Mouse (Mus musculus): ENCODE data around the gene Umod.

Gene Umod

DNA sequence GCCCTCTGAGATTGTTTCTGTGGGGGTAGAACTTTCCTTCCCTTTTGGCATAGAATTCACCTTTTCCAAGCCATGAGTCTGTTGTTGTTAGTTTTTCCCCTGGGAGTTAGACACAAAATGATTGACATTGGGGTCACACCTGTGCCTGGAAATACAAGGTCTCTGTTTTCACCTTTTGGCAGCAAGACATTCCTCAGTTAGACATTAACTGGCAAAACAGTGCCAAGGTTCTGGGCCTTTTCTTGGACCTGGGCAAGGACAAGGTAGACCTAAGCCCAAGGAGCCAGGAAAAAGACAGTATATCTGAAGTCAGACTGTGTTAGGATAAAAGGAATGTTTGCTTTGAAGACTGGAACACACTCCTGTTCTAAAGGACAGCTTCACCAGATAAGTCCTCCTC is at the start of gene Umod:
Gene Umod, minus strand, starts transcription at position 27 of the 400 bp plus-strand sequence.
- DNase-seq (ENCODE audit: low spot score): no peak

DNA sequence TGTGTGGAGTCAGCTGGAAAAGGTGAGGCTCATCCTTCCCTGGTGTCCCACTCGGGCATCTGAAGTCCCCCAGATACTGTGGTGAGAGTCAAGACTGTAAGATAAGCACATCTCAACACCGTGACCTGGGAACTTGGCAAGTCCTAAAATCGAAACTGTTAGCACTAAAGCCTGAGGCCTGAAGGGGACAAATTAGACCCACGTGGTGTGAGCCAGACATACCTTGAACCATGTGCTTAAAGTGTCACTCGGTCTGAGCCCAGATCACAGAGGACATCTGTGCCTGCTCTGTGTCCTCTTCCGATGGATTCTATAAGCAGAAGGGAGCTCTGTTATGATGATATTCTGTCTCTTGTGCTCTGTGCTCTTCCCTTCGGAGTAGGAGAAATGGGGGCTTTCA is 49.5 kb upstream of the Umod start:
- DNase-seq (ENCODE audit: low spot score): no peak

DNA sequence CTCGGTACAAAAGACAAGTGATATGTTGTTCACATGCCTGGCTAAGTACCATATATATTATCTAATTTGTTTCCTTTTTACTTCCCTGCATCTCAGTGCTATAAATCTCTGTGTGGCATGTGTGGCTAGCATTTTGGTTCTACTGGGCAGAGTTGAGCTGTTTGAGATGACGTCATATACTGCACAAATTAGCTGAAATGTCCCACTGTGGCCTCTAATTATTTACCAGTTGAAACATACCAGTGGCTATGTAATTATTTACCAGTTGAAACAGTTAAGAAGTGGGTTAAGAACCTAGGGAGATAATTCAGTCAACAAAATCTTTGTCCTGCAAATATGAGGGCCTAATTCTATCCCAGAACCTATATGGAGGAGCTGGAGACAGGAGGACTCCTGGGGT is 48.5 kb upstream of the Umod start:
- no peak for DNase-seq (ENCODE audit: low spot score)

DNA sequence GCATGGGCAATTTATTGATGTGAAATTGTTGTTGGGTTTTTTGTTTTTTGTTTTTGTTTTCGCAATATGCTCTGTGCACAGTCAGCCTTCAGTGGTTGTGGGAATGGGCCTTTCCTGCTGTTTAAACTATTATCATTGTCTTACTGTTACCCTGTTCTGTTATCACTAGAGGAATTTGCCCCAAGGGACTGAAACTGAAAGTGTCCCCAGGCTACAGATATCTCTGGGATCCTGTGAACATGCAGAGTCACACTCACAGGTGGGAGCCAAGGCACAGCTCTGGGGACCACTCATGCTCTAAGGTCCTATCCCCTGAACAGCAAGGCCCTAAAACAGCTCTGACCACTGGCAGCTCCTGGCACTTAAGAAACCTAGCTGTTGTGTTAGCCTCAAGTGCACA is 48.1 kb upstream of the Umod start:
- DNase-seq (ENCODE audit: low spot score): no peak

DNA sequence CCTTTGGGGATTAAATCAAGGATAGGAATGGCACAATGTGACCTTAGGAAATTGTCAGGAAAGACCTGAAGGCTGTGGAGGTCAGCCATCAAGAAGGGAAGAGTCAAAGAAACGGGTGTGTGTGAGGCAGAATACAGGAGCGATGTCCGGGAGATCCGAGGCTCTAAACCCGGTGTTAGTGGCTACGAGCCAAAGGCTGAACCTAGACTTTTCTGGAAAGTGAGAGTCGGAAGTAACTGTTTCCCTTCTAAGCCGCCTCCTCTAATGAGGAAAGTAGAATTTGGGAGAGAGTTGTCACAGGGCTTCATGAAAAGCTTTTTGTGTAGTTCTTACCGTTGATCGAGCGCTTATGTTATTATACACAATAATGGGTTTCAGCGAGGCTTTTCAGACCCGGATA is 47.4 kb upstream of the Umod start:
- no peak for DNase-seq (ENCODE audit: low spot score)

DNA sequence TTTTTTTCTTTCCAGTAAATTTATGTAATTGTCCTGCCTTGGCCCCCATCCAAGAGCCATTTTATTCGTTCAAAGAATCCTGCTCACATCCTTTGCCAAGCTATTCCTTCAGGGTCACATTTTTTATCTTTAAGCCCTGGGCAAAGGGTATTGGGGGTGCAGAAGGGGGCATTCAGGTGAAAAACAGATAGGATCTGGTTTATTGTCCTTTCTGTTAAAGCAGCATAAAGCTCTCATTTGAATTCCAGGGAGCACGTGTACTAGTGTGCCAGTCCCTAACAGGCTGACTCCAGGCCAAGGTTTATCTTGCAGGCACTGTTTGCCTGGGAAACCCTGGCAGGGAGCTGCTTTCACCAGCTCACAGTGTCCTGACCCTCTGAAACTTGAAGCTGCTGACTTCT is 46.8 kb upstream of the Umod start:
- no peak for DNase-seq (ENCODE audit: low spot score)

DNA sequence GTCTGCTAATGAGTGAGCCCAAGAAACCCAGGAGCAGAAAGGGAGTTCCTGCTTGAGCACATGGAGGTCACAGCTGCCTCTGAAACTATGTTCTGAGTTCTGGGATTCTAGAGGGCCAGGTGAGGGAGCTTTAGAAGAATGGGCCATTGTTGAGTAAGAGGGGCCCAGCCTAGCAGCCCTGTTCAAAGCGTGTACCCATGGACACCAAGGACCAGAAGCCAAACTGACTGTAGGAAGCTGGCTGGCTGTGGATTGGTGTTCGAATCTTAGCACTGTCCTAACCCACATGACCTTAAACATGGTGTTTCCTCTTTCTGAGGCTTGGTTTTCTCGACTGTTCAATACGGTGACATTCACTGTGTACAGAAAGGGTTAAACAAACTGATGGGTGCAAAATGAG is 44.3 kb upstream of the Umod start, which contains the start of gene Pdilt:
Gene Pdilt, minus strand, starts transcription at position 101 of the 400 bp plus-strand sequence.
- no peak for DNase-seq (ENCODE audit: low spot score)

DNA sequence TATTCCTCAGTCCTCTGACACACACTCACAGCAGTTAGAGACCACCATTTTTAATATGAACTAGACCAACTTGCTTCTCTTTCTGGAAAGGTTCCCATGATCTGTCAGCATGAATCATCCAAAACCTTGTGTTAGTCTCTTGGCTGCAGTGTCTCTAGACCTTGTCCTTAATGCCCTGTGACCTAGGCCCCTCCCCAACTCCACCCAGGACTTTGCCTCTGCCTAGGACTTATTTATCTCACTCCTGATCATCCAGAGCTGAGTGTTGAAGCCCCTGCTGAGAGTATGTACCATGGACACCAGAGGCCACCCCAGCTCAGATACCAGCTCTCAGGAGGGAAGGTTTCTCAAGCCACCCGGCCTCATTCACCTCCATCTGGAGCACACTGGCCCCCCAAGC is 43.3 kb upstream of the Umod start:
- peak; percentile 30 for DNase-seq (ENCODE audit: low spot score)

DNA sequence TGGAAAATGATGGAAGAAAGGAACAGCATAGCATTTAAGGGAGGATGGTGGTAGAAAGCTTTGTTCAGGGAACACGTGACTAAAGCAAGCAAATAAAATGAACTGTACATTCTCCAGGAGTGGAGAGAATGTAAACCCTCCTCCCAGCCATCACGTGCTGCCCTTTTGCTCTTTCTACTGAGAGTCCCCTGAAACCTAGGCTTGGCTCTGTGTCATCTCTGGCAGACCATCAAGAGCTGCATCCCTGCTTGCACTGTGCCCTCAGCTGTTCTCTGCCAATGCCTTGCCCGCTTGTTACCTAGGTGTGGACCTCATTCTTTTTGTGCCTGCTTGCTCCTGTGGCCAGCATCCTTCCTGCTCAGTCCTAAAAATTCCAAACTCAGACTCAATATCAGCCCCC is 42.7 kb upstream of the Umod start:
- no peak for DNase-seq (ENCODE audit: low spot score)

DNA sequence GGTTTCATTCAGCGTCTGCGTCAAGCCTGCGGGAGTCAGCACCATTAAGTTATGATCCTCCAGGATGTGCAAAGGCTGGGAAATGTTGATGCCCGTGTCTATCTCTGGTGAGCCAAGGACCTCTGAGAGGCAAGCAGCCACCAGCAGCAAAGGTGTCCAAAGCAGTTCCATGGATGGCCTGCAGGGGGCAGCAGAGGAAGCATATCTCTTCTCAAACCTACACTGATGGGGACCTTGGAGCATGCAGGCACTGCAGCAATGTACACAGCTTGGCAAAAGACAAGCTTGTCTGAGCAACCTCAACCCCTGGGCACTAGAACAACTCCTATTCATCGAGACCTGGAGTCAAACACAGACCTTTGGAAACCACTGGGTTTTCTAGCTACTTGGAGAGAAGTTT is 40.6 kb upstream of the Umod start:
- DNase-seq (ENCODE audit: low spot score): peak; percentile 44

DNA sequence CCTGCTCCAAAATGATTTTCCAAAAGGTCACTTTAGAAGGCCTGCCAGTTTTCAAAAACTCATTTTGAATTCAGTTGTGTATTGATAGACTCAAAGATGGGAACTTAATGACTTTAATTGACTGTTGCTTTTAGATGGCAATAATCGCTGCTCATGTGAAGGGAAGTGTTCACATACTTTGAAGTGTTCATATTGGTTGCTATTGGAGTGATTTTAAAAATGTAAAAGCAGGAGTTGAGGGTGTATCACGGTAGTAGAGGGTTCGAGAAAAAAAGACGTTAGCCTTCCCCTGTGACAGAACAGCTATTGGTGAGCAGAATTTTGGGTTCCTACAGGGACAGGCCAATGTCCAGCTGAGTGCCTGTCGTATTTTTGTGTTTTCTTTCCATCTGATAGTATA is 40.1 kb upstream of the Umod start, which contains the start of gene Acsm5:
Gene Acsm5, plus strand, starts transcription at position 301 of the 400 bp plus-strand sequence.
- DNase-seq (ENCODE audit: low spot score): no peak

DNA sequence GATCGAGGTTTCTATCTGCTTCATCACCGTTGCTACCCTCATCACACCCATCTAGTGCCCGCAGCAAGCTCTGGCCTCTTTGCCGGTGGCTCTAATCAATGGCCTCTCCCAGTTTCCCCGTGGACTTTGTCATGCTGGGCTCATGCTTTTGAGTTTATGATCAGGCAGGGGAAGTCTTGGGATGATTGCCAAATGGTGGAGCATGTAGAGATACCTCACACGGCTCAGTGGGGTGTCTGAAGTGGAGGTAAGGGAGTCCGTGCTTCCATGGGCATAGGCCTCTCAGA is 37.1 kb upstream of the Umod start:
- DNase-seq (ENCODE audit: low spot score): no peak

DNA sequence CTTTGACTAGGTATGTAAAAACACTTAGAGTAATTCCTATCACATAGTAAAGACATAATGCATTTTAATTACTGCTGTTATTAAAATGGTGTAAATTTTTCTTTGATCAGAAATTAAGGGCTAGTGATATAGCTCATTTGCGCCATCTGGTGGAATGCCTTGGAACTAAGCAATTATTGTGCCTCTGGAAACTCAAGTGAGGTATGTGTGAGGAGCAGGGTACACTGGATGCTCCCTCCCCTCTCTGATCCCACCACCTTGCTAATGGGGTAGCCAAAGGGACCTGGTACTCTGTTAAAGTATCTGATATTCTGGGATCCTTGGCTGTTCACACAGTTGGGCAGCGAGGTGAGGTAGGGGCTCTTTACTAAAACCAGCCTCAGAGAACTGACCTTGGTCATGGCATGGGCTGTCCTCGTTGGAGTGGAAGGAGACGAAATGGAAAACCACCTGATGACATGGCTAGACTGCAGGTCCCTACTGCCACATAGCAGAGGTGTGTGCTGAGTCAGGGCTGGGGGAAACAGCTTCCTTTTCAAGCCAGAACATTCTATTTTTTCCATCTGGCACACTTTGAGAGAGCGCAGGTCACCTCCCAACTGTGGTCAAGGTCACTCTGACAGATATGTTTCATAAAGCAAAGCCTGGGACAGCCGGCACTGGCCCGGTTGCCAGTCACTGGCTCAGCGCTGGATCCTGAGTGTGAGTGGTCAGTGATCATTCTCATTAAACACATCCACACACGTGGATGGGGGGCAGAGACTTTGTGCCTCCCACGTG is 36.6 kb upstream of the Umod start:
- no peak for DNase-seq (ENCODE audit: low spot score)

DNA sequence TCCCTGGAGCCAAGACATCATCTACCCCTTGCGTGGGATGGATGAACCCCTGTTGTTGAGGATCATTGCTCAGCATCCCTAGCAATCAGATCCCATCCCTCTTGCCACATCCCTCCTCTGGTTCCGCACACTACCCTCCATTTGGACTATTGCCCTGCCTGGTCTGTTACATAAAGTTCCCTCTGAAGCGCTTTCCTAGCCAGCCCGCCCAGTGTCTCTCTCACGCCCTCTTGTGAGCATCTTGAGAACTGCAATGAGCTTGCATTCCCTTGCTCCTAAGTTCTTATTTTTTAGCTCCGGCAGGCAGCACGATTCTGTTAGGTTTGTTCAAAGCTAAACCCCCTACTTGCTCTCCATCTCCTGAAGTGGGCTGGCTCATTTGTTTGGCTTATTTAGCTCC is 34.0 kb upstream of the Umod start:
- DNase-seq (ENCODE audit: low spot score): no peak

DNA sequence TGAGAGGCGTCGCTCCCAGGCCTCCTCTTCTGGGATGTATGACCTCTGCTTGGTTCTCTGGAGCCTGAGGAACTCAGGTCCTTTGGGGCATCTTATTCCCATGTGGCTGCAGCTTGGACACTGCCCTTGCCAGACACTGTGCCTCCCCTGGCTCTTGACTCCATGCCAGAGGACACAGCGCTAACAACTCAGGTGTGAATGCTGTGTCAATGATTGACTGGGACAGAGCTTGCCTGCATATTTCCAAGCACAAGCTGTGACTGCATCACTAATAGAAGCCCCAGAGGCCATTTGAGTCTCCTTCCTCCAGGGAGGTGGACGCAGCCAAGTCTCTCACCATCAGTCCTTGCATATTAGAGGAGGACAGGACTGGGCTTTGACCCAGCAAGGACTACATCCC is 32.1 kb upstream of the Umod start:
- no peak for DNase-seq (ENCODE audit: low spot score)

DNA sequence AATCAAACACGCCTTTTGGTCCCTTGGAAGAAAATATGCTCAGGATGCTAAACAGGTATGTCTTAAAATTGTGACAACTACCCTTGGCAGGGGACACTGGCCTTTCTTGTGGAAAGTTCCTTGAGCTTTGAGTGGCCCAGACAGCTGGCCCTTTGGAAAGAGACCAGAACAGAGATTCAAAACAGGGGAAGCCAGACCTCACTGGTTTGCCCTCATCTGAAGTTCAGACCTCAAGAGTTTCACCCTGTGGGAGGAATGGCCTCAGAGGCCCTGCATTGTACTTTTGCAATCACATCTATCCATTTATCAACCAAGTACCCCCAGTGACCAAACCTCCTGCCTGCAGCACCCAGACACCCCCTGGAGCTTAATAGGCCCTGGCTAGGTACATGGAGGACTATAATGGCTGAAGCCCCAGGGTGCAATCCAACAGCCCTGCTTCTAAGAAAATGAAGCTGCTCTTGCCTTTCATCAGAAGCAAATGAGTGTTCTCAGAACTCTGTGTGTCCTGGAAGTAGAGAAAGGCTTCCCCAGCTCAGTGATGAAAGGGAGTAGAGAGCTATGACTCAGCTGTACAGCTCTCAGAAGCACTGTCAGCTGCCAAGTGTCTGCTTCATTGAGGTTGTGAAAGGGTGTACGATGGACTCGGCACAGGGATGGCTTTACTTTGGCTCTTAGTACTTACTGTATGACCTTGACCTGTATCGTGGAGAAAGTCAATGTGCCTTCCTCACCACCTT is 11.1 kb upstream of the Umod start:
- DNase-seq (ENCODE audit: low spot score): no peak

DNA sequence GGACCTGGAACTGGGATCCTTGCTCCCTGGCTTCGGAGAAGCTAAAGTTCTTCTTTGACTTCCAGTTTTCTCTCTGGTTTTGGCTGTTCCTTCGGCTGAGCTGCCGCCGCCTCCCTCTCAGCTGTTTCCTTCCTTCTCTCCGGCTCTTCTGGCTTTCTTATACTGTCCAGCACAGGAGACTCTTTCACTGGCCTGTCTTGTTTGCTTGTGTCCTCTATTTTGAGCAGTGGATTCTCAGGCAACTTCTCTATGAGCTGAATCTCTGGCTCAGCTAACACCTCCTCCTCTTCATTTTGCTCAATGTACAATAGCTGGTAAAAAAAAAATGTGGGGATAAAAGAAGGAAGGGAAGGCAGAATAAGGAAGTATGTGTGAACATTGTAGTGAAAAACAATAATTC is 7.6 kb upstream of the Umod start:
- DNase-seq (ENCODE audit: low spot score): no peak

DNA sequence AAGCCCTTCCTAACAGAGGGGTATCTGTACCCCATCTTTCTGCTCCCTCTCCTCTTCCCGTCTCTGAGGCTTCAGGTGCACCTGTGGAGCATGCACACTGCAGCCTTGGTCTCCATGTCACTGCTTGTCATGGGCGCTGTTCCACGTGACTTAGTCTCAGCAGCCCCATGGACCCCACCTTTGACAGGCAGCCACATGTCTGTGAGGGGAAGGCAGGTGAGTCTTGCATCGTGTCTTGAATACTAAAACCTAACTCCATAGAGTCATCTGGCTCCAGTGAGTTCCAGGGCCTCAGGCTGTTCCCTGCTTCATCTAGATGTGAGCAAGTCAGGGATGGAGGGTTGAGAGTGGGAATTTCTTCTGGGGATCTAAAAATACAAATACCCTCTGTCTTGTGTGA is 5.1 kb upstream of the Umod start:
- no peak for DNase-seq (ENCODE audit: low spot score)

DNA sequence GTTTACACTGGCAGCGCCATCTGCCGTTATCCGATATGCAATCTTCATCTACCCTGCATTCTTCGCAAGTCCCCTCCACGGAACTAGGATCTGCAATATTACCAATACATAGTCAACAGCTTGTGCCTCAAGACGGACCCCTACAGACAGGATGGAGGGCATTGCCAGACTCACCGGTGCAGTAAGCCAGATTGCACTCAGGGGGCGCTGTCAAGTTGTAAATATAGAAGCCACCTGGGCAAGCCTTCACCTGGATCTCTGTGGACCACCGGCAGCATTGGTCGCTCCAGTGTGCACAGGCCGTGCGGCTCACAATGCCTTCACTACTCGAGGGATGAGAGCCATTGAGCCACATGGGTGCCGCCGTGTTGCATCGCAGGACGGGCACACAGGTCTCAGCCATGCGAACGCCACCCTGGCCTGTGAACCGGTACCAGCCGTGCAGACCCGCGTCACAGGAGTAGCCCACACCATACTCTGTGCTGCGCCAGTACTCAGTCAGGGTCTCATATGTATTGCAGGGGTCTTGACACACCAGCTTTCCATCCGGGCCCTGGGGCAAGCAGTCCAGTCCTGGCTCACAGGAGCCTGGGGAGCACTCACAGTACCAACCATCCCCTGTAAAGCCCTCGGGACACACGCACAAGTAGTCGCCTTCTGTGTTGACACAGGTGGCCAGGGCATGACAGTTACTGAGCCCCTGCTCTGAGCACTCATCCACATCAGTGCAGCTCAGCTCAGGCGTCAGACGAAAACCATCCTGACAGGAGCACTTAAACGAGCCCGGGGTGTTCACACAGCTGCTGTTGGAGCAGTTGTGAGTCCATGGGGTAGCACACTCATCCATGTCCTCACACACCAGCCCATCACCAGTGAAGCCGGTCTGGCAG is 2.3 kb downstream of the Umod start:
- DNase-seq (ENCODE audit: low spot score): no peak

DNA sequence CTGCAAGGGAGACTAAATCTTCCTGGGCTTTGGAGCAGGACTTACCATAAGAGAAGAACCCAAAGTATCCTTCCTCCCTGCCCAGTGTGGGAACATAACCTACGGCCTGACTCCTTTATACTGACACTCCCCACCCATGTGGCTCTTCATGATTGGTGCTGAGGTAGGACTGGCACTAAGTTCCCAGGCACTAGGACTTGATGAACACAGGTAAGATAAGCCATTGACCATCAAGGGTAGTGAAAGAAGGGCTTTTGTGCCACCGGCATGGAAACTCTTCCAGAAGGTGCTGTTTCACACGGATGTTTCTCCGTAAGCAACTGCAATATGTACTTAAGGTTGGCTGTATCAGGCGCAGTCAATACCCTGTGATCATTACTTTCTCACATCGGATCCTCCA is 19.9 kb downstream of the Umod start, which contains the start of gene Gp2:
Gene Gp2, minus strand, starts transcription at position 101 of the 400 bp plus-strand sequence.
- no peak for DNase-seq (ENCODE audit: low spot score)

DNA sequence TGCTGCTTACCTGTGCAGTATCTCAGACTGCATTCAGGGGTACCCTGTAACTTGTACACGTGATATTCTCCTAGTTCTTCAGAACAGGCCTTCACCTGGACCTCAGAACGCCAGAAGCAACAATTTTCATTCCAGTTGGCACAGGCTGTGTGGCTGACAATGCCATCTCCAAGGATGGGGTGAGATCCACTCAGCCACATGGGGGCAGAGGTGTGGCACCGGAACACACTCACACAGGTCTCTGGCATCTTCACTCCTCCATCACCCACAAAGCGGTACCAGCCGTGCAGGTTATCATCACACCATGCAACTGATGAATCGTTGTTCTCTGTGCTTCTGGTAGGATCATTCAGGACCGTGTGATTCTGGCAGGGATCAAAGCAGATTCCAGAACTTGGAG is 24.9 kb downstream of the Umod start:
- no peak for DNase-seq (ENCODE audit: low spot score)

DNA sequence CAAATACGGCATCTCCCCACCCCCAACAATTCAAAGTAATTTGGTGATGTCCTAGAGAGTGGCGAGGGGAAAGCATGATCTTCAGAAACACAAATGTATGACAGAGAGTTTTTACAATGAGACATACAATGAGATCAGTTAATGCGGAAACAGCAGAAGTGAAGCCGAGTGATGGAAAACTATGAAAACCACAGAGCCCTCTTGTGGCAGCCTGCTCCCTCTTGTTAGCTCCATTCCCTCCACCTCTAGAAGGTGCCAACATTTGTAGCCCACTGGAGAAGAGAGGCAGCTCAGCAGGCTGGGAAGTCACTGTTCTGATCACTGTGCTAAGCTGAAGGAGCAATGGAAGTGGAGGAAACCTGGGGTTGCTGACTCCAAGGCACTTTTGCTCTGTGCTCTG is 35.2 kb downstream of the Umod start:
- DNase-seq (ENCODE audit: low spot score): no peak

DNA sequence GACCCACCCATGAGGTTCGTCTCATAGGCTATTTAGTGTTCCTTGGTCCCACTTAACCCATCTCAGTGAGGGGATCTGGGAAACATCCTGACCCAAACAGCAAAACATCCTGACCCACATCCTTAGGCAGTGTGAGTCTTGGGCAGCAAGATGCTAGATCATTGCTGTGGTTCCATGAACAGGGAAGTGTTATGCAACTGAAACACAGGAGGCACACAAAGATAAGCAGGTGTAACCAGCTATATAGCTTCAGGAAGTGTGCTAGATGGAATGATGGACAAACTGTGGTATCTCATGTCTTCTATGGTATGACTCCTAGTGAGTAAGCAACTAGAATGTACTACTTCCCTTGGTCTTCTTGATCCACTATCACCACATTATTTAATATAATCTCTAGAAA is 37.1 kb downstream of the Umod start:
- no peak for DNase-seq (ENCODE audit: low spot score)
